Mouse (Mus musculus) thymus, postnatal 36 days (tissue): Measurements from ENCODE around the gene Ncoa1.

ENCODE experiments used
- DNase-seq, 2 experiments: peaks; one replicate each; pipeline ENCODE4 v3.0.0; 2022; ENCODE audit warnings: mixed read lengths in 2 of 2

Ncoa1 gene

DNA sequence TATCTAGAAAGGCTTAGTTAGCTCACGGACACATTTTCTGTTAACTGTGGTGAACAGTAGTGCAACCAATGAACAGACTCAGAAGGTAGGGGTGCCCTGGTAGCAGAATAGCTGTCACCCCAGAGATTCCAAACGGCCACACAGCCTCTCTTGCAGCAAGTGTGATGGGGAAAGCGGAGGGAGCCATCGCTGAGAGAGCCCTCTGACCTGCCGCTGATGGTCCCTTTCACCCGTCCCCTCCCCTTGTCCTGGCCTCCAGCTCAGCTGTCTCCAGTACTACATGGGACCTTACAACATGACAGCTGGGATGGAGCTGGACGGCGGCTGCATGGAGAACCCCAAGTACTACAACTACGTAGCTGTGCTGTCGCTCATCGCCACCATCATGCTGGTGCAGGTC, 270.9 kb downstream of the Ncoa1 start:
- DNase-seq = no peak

DNA sequence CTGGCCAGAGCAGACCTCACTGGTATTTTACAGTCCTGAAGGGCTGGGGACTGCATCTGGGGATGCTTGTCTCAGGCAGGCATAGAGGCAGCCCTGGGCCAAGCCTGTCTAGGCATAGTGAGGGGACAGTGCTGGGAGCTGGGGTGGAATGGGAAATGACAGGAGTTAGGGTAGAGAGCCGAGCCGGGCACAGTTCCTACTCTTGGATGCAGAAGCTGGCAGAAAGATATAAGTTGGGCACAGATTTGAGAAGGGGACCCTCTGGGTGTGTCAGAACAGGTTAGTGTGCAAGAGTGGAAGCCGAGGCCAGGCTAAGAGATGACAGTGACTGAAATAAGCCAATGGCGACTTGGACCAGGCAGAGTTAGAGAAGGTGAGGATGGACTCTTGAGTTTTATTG, 274.8 kb downstream of the Ncoa1 start:
- DNase-seq = no peak

- no peak for DNase-seq
Measured at GRCm38 (mm10) chr12:4201454-4202200, 275.4 kb downstream of the Ncoa1 start.

DNA sequence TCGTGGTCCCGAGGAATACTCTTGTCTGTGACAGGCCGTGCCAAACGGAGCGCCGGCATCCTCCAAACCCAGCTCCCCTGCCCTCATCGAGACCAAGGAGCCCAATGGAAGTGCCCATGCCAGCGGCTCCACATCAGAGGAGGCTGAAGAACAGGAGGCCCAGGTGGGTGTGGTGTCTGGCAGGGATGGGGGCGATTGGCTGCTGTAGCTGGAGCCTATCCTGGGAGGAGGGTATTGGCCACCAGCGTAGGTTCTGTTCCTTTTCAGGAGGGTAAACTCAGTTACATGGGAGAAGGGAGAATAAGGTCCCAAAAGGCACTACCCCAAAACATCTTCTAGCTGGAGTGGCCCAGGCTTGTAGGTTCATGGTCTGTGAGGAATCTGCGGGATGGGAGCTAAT, 277.7 kb downstream of the Ncoa1 start:
- no peak for DNase-seq

GRCm38 (mm10) chr12:4198702-4199101, 278.3 kb downstream of the Ncoa1 start:
- no peak for DNase-seq
